Mouse (Mus musculus) bone marrow macrophage, adult 2 months (primary cell): Measurements from ENCODE around the gene Tmbim1.

ENCODE experiments used
- CTCF ChIP-seq: IDR thresholded peaks from 2 replicates; pipeline ENCODE4 v1.5.1; 2012; ENCODE audit warnings: low read depth, mild to moderate bottlenecking, low read length, moderate library complexity
- POLR2A ChIP-seq: IDR thresholded peaks from 2 replicates; pipeline ENCODE4 v1.6.1; 2012; ENCODE audit warnings: mild to moderate bottlenecking, low read depth, low read length, borderline replicate concordance

DNA sequence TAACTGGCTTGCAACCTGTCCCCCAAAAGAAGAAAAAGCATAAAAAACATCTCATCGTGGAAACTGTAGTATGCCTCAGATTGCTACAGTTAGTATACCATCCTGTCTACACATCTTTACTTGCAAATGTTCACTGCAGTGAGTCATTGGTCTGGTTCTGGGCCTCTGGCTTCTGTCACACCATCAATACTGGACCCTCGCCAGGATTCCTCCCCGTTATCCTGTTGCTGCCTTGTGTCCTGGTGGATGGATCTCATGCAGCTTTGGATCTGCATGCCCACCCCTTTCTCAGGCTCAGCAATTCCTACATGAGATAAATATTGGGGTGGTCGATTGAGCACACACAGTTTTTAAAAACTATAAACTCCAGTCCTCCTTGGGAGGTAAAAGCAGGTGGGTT, 33.8 kb downstream of the Tmbim1 start:
- TF ChIP-seq POLR2A = no peak
- TF ChIP-seq CTCF = no peak
